Mouse (Mus musculus): ENCODE measurements around the gene Olfr1223. TPM values are rescaled to one million over a fixed set of nuclear protein-coding genes. Genes with fewer than 3 reads are reported as not detected.
"Not testable (repeated sequence)": the region's sequence is repeated elsewhere in the genome, so short reads cannot be mapped to it uniquely, and the experiment has no call there.

Gene Olfr1223
- polyA plus RNA-seq (2016; fragmentation: Nextera tagmentation; extraction: Ambion mirVana): not detected in 2 replicates

DNA sequence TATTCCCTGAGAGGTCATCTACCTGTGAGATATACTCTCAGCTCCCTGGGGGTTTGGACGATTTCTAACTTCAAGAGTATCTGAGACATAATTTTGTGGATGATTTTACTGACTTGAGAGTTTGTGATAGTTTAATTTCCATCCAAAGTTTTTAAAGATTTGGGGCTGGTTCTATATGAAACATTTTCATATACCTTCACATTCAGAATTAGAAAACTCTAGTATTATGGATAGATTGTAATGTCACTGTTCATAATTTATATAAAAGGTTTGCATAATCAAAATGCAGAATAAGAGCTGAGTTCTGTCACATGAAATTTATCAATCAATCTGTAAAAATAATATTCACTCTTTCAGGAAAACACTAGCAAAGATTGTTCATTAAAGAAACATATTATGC lies at the start of gene Olfr1223:
Gene Olfr1223, minus strand, starts transcription at position 101 of the 400 bp plus-strand sequence.
- no peaks in the 10 kb centered on the region for H3K36me3 ChIP-seq (replicated peaks)
- no peak within 1 kb of the TSS for H3K4me3 ChIP-seq
- no peaks in the 10 kb centered on the region for H3K9me3 ChIP-seq
- no peak for DNase-seq (ENCODE audit: extremely low spot score, low spot score)
- H3K27me3 ChIP-seq (ENCODE audit: poor library complexity, severe bottlenecking): no peaks in the 10 kb centered on the region
- H3K27ac ChIP-seq: no peak within 1 kb of the TSS
- no peaks in the 10 kb centered on the region for H3K4me1 ChIP-seq
- WGBS: 74% methylated on average over 1 of the region's 1 CpGs

DNA sequence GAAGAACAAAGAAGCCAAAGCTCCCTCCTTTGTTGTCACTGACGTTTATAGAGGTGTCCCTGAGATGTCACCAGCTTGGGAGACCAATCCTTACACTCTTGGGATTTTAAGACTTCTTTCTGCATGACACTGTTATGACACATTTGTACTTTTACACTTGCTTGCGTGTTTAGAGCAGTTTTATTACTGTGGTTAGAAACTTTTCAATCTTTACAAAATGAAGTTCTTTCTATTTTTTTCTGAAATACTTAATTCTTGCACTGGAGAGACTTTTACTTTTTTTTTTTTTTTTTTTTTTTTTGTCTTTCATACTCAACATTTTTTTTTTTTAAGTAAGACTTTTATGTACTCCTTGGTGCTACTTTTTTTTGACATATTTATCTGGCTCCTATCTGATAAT lies 48.6 kb upstream of the Olfr1223 start, which contains the start of gene Olfr1226:
Gene Olfr1226, minus strand, starts transcription at position 101 of the 400 bp plus-strand sequence.
- Histone ChIP-seq H3K27ac (no peak within 1 kb of the TSS), H3K27me3 (ENCODE audit: poor library complexity, severe bottlenecking) (no peaks in the 10 kb centered on the region), H3K9me3 (no peaks in the 10 kb centered on the region), H3K4me1 (no peaks in the 10 kb centered on the region), H3K4me3 (no peak within 1 kb of the TSS), H3K36me3 (replicated peaks) (no peaks in the 10 kb centered on the region)
- WGBS: 71% methylated on average over 2 of the region's 2 CpGs
- no peak for DNase-seq (ENCODE audit: extremely low spot score, low spot score)

DNA sequence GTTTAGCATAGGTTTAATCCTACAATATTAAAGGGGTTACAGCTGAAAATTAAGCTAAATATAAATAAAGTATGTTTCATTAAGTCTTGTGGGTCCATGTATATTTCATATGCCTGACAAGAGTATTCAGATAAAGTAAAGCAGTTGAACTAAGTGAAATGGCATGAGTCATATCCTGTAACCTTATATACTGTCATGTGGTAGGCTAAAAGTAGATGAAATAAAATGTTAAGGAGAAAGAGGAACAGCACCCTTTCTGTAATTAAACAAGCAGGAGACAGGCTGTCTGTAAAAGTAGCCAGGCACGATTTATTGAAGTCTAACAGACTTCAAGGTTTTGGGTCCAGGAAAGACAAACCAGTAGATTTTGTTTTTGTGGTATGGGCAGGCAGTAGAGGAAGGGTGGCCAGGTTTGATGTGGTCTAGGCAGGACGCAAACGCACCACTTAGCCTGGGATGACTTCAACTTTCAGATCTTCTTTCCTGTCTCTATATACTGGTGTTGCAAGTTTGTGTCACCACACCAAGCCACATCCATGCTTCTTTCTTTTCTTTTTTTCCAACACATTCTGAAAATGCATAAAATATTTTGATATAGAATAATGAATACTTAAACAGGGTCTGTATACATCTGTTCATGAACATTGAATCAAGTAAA lies 45.1 kb upstream of the Olfr1223 start:
- no peaks in the 10 kb centered on the region for H3K27me3 ChIP-seq (ENCODE audit: poor library complexity, severe bottlenecking)
- no peak overlapping the region for H3K4me3 ChIP-seq
- H3K9me3 ChIP-seq: no peaks in the 10 kb centered on the region
- no peak for DNase-seq (ENCODE audit: extremely low spot score, low spot score)
- WGBS: 98% methylated on average over 3 of the region's 3 CpGs
- H3K36me3 ChIP-seq (replicated peaks): no peaks in the 10 kb centered on the region
- H3K4me1 ChIP-seq: no peaks in the 10 kb centered on the region
- no peak overlapping the region for H3K27ac ChIP-seq

GRCm38 (mm10) chr2:89174569-89174968 lies 23.2 kb upstream of the Olfr1223 start, which contains the start of gene Olfr1225:
Olfr1225 (minus strand) TSS chr2:89174669.
- Histone ChIP-seq H3K4me3 (no peak within 1 kb of the TSS), H3K4me1 (no peaks in the 10 kb centered on the region), H3K36me3 (replicated peaks) (no peaks in the 10 kb centered on the region), H3K27ac (no peak within 1 kb of the TSS), H3K27me3 (ENCODE audit: poor library complexity, severe bottlenecking) (no peaks in the 10 kb centered on the region), H3K9me3 (no peaks in the 10 kb centered on the region)
- 88% methylated on average over 1 of the region's 1 CpGs for WGBS
- no peak for DNase-seq (ENCODE audit: extremely low spot score, low spot score)

- not testable (repeated sequence) for H3K4me3 ChIP-seq; H3K36me3 ChIP-seq (replicated peaks); DNase-seq (ENCODE audit: extremely low spot score, low spot score); H3K4me1 ChIP-seq; H3K27ac ChIP-seq; H3K9me3 ChIP-seq; H3K27me3 ChIP-seq (ENCODE audit: poor library complexity, severe bottlenecking)
- WGBS: 94% methylated on average over 4 of the region's 4 CpGs
Observed at GRCm38 (mm10) chr2:89164711-89165110, 13.4 kb upstream of the Olfr1223 start.

DNA sequence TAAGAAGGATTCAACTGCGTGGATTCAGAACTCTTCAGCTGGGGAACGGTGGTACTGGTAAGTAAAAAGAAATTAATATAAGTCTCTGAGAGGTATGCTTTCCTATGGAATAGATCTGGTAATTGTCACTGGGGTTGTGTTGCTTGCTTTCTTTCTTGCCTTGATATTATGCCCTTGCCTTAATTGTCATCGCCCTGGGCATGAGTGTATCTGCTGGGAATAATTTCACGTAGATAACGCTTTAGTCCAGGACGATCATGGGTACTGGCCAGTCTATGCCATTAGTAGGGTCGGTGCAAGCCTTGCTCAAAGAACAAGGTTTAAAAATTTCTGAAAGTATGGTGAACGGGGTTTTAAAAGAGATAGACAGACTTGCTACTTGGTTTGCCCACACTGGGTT lies 12.6 kb upstream of the Olfr1223 start, which contains the start of gene Olfr1224-ps1:
Gene Olfr1224-ps1, minus strand, starts transcription at position 101 of the 400 bp plus-strand sequence.
- H3K4me1 ChIP-seq; H3K9me3 ChIP-seq; H3K36me3 ChIP-seq (replicated peaks); H3K27ac ChIP-seq; H3K27me3 ChIP-seq (ENCODE audit: poor library complexity, severe bottlenecking); DNase-seq (ENCODE audit: extremely low spot score, low spot score); H3K4me3 ChIP-seq: not testable (repeated sequence)
- WGBS: 93% methylated on average over 8 of the region's 8 CpGs

DNA sequence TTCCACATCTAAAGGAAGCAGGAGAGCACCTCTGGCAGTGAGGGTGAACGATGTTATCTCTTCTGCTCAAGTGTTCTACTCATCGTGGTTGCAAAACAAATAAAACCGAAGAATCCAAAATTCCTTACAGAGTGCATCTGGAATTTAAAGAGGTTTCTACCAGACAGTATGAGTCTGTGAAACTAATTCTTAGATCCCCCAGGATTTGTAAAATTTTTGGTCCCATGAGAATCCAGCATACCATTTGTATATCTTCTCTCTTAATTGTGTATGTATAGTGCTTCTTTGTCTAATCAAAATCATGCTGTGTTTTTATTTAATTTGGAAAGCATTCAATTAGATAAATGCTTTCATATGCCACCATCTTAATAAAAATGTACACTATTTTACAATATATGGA lies 18.4 kb downstream of the Olfr1223 start, which contains the start of gene Olfr1222:
Gene Olfr1222, minus strand, starts transcription at position 101 of the 400 bp plus-strand sequence.
- 91% methylated on average over 3 of the region's 3 CpGs for WGBS
- H3K27ac ChIP-seq: no peak within 1 kb of the TSS

GRCm38 (mm10) chr2:89117183-89117582 lies 34.2 kb downstream of the Olfr1223 start, which contains the start of gene Olfr1221:
Olfr1221 (minus strand) TSS chr2:89117283.
- Histone ChIP-seq H3K27ac (no peak within 1 kb of the TSS), H3K27me3 (ENCODE audit: poor library complexity, severe bottlenecking) (no peaks in the 10 kb centered on the region), H3K4me3 (no peak within 1 kb of the TSS), H3K4me1 (no peaks in the 10 kb centered on the region), H3K36me3 (replicated peaks) (no peaks in the 10 kb centered on the region), H3K9me3 (no peaks in the 10 kb centered on the region)
- DNase-seq (ENCODE audit: extremely low spot score, low spot score): no peak
- WGBS: 94% methylated on average over 2 of the region's 2 CpGs

More for the DNA sequence above, 18.4 kb downstream of the Olfr1223 start, which contains the start of gene Olfr1222:
- H3K27me3 ChIP-seq (ENCODE audit: poor library complexity, severe bottlenecking): no peaks in the 10 kb centered on the region
- DNase-seq (ENCODE audit: extremely low spot score, low spot score): no peak
- no peaks in the 10 kb centered on the region for H3K4me1 ChIP-seq
- H3K9me3 ChIP-seq: no peaks in the 10 kb centered on the region
- no peaks in the 10 kb centered on the region for H3K36me3 ChIP-seq (replicated peaks)
- H3K4me3 ChIP-seq: no peak within 1 kb of the TSS

GRCm38 (mm10) chr2:89106735-89107134 lies 44.6 kb downstream of the Olfr1223 start, which contains the start of gene Olfr1220:
Olfr1220 (minus strand) TSS chr2:89106835.
- H3K36me3 ChIP-seq (replicated peaks): no peaks in the 10 kb centered on the region
- no peak within 1 kb of the TSS for H3K27ac ChIP-seq
- no peak for DNase-seq (ENCODE audit: extremely low spot score, low spot score)
- no peaks in the 10 kb centered on the region for H3K27me3 ChIP-seq (ENCODE audit: poor library complexity, severe bottlenecking)
- WGBS: 87% methylated on average over 3 of the region's 3 CpGs
- H3K9me3 ChIP-seq: no peaks in the 10 kb centered on the region
- H3K4me1 ChIP-seq: no peaks in the 10 kb centered on the region
- H3K4me3 ChIP-seq: no peak within 1 kb of the TSS

DNA sequence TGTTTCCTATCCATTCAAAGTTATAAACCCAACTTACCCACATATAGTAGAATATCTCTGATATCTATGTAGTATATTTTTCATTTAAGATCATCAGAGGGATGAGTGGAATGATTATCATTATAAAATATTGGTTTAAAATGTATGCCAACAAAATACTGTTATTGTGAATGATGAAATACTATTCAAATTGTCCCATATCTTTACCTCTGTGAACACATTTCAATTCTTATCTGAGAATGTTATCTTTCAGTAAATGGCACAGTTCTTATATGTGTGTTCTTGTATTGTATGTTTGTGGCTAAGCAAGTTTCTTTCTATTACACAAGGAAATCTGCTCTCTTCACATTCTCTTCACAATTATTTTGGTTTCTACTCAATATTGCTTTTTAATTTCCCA lies 45.7 kb downstream of the Olfr1223 start:
- Histone ChIP-seq H3K27ac (no peak overlapping the region), H3K27me3 (ENCODE audit: poor library complexity, severe bottlenecking) (no peaks in the 10 kb centered on the region), H3K4me3 (no peak overlapping the region), H3K36me3 (replicated peaks) (no peaks in the 10 kb centered on the region), H3K9me3 (no peaks in the 10 kb centered on the region), H3K4me1 (no peaks in the 10 kb centered on the region)
- DNase-seq (ENCODE audit: extremely low spot score, low spot score): no peak

- Histone ChIP-seq H3K4me1 (no peaks in the 10 kb centered on the region), H3K4me3 (no peak overlapping the region), H3K27ac (no peak overlapping the region), H3K36me3 (replicated peaks) (no peaks in the 10 kb centered on the region), H3K27me3 (ENCODE audit: poor library complexity, severe bottlenecking) (no peaks in the 10 kb centered on the region), H3K9me3 (no peaks in the 10 kb centered on the region)
- WGBS: 100% methylated on average over 1 of the region's 1 CpGs
- DNase-seq (ENCODE audit: extremely low spot score, low spot score): no peak
Observed at GRCm38 (mm10) chr2:89093848-89094247, 57.5 kb downstream of the Olfr1223 start.
